Mouse (Mus musculus): Measurements from ENCODE around the gene Gm20388.

Gene Gm20388

DNA sequence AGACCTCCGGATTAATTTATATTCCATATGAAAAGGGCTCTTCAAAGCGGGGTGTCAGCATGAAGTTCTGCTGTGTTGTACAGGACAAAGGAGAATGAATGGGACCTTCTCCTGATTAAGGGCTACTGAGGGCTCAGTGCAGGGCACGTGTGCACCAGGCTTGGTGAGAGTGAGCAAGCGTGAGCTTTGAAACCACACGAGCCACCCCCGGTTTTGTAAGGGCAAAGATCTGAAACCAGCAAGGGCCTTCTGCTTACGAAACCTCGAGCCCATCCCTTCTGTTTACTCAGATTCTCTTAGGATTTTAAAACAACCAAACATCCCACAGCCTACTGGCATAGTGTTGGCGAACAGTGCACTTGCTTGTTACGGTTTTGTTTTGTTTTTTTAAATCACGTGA lies 3750.9 kb downstream of the Gm20388 start:
- intact Hi-C loops (cut with DNase I): no loop called here

DNA sequence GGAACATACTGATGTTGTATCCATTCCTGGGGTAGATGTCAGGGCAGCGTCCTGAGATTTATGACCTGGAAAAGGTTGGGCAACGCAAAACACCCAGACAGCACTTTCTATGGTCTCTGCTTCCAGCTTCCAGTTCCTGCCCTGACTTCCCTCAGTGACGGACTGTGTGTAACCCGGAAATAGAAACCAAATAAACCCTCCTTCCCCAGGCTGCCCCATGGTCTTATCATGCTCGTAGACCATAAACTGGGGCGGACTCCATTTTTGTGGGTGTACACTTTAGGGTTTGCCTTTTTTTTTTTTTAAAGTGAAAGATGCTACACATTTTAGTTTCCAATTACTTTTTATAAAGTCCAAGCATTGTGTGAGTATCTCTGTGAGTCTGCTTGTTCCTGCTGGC lies 3754.9 kb downstream of the Gm20388 start:
- intact Hi-C loops (cut with DNase I): no loop called here

DNA sequence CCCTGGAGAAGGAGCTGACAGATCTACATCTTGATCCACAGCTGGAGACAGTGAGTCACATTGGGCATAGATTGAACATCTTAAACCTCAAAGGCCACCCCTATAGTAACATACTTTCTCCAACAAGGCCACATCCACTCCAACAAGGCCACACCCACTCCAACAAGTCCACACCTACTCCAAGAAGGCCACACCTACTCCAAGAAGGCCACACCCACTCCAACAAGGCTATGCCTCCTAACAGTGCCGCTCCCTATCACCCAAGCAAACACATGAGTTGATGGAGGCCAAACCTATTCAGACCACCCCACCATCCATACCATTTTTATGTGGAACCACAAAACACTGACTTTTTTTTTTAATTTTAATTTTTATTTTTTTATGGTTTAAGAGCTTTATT lies 3756.2 kb downstream of the Gm20388 start:
- intact Hi-C loops (cut with DNase I): no loop called here

- intact Hi-C loops (cut with DNase I): no loop called here
Observed at GRCm38 (mm10) chr8:123668681-123669080, 3758.0 kb downstream of the Gm20388 start.

DNA sequence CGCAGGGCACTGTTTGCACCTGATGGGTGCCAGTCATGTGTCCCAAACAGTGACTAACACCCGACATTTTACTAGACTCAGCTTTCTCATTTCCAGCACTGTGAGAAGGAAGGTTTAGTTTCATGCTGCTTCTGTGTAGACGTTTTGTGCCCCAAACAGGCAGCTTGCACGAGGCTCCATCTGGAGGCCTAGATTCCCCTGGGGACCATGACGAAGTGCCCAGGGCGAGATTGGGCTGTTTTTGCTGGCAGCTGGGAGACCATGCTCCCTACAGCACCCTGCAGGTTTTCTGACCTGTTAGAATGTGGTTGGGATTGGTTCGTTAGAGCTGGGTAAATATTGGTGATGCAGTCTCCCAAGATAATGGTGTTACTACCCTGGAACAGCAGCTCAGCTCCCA lies 3760.1 kb downstream of the Gm20388 start:
- intact Hi-C loops (cut with DNase I): no loop called here

DNA sequence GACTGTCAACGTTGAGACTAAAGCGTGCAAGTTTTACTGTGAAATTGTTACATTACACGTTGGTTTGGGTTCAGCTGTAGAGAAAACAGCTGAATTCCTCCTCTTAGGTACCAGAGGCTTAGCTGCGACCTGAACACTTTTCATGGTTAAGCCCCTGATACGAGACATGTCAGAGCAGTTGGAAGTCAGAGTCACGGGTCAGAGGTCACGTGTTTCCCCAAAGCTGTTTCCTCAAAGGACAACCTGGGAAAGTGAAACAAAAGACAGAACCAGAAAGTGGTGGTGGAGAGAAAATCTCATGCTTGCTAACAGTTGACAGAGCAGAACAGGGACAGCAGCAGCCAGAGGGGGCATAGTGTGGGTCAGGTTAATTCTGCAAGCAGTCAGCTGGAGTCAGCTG lies 3760.8 kb downstream of the Gm20388 start:
- intact Hi-C loops (cut with DNase I): no loop called here

GRCm38 (mm10) chr8:123672648-123673047 lies 3762.0 kb downstream of the Gm20388 start:
- intact Hi-C loops (cut with DNase I): no loop called here

- intact Hi-C loops (cut with DNase I): no loop called here
Observed at GRCm38 (mm10) chr8:123675611-123676010, 3765.0 kb downstream of the Gm20388 start.

DNA sequence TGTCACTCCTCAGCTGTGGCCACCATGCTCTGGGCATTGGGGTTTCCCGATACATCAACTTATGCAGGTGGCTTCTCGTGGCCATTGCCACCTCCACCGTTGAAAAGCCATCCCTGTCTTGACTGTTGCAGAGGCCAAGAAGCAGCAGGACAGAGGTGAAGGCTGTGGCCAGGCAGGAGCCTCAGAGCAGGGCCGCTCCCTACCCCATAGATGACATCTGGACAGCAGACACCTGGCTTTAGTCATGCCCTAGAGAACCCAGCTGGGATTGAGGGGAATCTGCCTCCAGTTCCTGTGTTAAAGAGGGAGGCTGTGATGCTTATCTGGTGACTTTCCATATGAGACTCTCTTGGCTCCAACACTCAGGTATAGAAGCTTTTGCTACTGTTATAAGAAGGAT lies 3767.7 kb downstream of the Gm20388 start:
- intact Hi-C loops (cut with DNase I): no loop called here

- intact Hi-C loops (cut with DNase I): no loop called here
Observed at GRCm38 (mm10) chr8:123682073-123682761, 3771.6 kb downstream of the Gm20388 start.

- intact Hi-C loops (cut with DNase I): no loop called here
Observed at GRCm38 (mm10) chr8:123683321-123683720, 3772.7 kb downstream of the Gm20388 start.

DNA sequence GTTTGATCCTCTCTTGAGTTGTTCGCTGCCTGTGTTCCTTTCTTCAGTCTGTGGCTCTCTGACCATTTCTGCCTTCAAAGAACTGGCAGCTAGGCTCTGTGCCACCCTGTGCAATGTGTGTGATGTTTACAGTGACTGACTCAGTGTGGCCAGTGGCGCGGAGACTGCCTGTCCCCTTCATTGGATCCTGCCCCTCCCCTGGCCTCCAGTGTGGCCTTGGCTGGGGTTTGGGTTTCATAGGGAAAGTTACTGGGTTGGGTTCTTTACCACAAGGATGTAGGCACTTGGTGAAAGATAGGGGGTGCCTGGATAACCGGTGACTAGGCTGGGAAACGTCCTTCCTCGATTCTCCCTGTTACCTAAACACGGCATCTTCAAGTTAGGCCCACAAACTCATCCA lies 3774.2 kb downstream of the Gm20388 start:
- intact Hi-C loops (cut with DNase I): no loop called here

DNA sequence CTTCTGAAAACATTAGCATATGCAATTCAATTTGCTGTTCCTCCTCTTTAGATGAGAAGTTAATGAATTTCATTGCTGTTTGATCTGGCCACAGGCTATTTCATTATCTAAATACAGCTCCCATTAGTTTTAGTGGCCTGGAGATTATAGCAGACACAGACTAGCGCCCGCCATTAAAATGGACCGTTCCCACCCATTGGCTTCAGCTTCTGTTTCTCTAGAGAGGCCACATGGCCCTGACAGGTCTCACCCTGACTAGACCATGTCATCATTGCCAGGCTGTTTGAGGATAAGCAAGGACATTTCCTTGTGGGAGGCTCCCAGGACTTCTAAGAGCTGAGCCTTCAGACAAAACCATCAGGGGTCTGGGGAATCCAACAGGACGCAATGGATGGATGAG lies 3774.8 kb downstream of the Gm20388 start:
- intact Hi-C loops (cut with DNase I): no loop called here

DNA sequence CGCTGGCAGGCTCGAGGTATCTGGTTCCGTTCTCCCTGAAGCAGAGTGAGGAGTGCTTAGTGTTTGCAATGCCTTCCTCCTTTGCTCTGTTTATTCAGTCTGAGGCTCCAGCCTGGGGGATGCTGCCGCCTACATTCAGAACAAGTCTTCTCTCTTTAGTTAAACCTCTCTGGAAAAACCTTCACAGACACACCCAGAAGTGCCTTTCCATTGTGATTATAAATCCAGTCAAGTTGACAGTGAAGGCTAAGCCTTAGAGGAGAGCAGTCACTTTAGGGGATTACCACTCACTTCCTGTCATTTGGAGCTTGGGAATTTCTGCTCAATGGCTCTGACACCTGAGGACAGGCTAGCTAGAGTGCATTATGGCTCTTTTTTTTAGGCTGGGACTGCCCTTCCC lies 3777.2 kb downstream of the Gm20388 start:
- intact Hi-C loops (cut with DNase I): no loop called here

DNA sequence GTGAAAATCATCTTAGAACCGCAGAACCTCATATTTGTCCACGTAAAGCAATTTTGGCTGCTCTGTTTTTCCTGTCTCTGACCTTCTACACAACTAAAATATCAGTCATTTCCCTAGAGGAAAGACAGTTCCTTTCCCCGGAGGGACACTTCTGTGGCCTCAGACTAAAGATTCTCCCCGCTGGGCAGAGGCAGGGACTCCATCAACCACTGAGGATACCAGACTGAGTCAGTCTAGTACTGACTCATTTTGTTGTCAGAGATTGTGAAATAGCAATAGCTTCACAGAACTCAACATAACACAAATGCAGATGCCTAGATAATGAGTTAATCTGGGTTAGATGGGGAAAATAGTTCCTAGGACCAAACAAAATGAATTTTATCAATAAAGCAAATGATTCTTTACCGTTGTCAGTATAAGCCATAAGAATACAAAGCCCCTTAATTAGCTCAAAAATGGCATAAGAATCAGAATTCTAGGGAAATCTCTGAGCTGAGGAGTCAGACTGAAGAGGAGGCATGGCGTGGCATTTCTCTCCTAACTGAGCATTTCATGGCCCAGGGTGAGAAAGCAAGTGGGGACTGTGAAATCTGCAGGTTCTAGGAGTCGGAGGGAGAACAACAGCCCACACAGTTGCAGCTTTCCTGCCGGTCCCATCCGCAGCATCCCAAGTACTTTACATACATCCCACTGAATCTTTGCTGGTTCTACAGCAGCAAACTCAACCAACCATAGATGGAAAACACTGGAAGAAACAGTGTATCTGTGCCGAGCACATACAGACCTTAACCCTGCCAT lies 3781.7 kb downstream of the Gm20388 start:
- intact Hi-C loops (cut with DNase I): no loop called here

- intact Hi-C loops (cut with DNase I): no loop called here
Observed at GRCm38 (mm10) chr8:123696167-123696566, 3785.5 kb downstream of the Gm20388 start.

GRCm38 (mm10) chr8:123697329-123697728 lies 3786.7 kb downstream of the Gm20388 start:
- intact Hi-C loops (cut with DNase I): no loop called here

GRCm38 (mm10) chr8:123700399-123701070 lies 3789.9 kb downstream of the Gm20388 start:
- intact Hi-C loops (cut with DNase I): no loop called here

GRCm38 (mm10) chr8:123701952-123702587 lies 3791.4 kb downstream of the Gm20388 start:
- intact Hi-C loops (cut with DNase I): no loop called here

- intact Hi-C loops (cut with DNase I): no loop called here
Observed at GRCm38 (mm10) chr8:123705376-123705775, 3794.7 kb downstream of the Gm20388 start.

DNA sequence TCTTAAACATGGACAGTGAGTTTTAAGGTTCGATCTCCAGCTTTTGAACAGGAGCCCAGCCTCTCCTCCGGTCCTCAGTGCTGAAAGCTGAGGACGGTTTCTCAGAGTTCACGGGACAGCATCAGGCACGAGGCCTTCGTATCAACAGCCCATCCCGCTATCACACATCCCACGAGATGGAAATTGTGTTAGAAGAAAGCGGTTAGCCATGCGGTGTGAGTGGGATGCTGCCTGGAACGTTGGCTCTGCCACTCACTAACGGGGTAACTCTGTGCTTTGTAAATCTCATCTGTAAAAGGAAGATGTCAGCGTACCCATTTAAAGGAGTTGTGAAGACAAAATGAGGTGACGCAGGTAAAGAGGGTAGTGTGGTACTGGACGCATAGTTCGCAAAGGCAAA lies 3796.5 kb downstream of the Gm20388 start:
- intact Hi-C loops (cut with DNase I): no loop called here

GRCm38 (mm10) chr8:123708729-123709128 lies 3798.1 kb downstream of the Gm20388 start:
- intact Hi-C loops (cut with DNase I): no loop called here

Measured in adrenal gland (tissue).